Mouse (Mus musculus): ENCODE data around the gene Zfp420.

GRCm38 (mm10) chr7:29921439-29922093, 61.8 kb downstream of the Zfp420 start:
- TF ChIP-seq CEBPB (IDR thresholded peaks at IDR 0.05; ENCODE audit: low read depth) (no peak), CTCF (IDR thresholded peaks at IDR 0.05; ENCODE audit: control insufficient read depth, insufficient read depth, insufficient read length) (no peak), USF1 (IDR thresholded peaks at IDR 0.05; ENCODE audit: low read depth) (no peak), MAX (IDR thresholded peaks at IDR 0.05) (no peak), MYOD1 (IDR thresholded peaks at IDR 0.05; ENCODE audit: control insufficient read depth, insufficient read length, low read depth) (no peak)

Measured in C2C12 (cell line).